Mouse (Mus musculus) heart, embryonic 16.5 days (tissue): ENCODE measurements around the gene Klhl10. TPM values are rescaled to one million over a fixed set of nuclear protein-coding genes. Genes with fewer than 3 reads are reported as not detected.

Experiments
- ATAC-seq: fragments of 200-750 bp; cut with Nextera tagmentation; replicated peaks from 2 replicates; pipeline ENCODE4 v1.8.0; 2017; ENCODE audit warnings: moderate number of reproducible peaks; ENCODE audit not compliant: insufficient read depth, low FRiP score; ENCODE audit errors: extremely low read depth
- H3K27ac ChIP-seq: fragments of 300-500 bp; sonication (generic); 2 replicates; pipeline ENCODE4 v1.5.1; 2014; ENCODE audit warnings: mild to moderate bottlenecking, low read length, control low read depth, moderate library complexity
- H3K27me3 ChIP-seq: fragments of 300-500 bp; sonication (generic); 2 replicates; pipeline ENCODE4 v1.6.1; 2014; ENCODE audit warnings: low read length, mixed read lengths; ENCODE audit not compliant: control insufficient read depth, insufficient read depth
- H3K36me3 ChIP-seq: fragments of 300-500 bp; sonication (generic); 2 replicates; pipeline ENCODE4 v1.6.1; 2014; ENCODE audit not compliant: control insufficient read depth, insufficient read depth
- H3K4me1 ChIP-seq: fragments of 300-500 bp; sonication (generic); 2 replicates; pipeline ENCODE4 v1.6.1; 2014; ENCODE audit warnings: low read length, mixed read lengths; ENCODE audit not compliant: control insufficient read depth, insufficient read depth
- H3K4me2 ChIP-seq: fragments of 300-500 bp; sonication (generic); 2 replicates; pipeline ENCODE4 v1.6.1; 2014; ENCODE audit warnings: low read depth, mild to moderate bottlenecking, control low read depth, low read length
- H3K4me3 ChIP-seq: fragments of 300-500 bp; sonication (generic); 2 replicates; pipeline ENCODE4 v1.5.1; 2014; ENCODE audit warnings: mild to moderate bottlenecking, control low read depth, low read length
- H3K9ac ChIP-seq: fragments of 300-500 bp; sonication (generic); 2 replicates; pipeline ENCODE4 v1.6.1; 2014; ENCODE audit warnings: low read length, control low read depth
- H3K9me3 ChIP-seq: fragments of 300-500 bp; sonication (generic); replicated peaks from 2 replicates; pipeline ENCODE4 v1.6.1; 2016; ENCODE audit warnings: low read length; ENCODE audit not compliant: control insufficient read depth
- WGBS: fragments of 180-500 bp; shearing (Covaris S2); extraction: QIAGEN DNeasy Blood & Tissue Kit; methylation state at CpG from one replicate; pipeline ENCODE4 v1.1.7; 2014; 5-methylcytosine and 5-hydroxymethylcytosine counted together
- polyA plus RNA-seq: library from polyadenylated mRNA; unstranded; fragments of >200 nt; fragmentation: Nextera tagmentation; extraction: Ambion mirVana; gene quantifications from 2 replicates; pipeline ENCODE4 v1.2.1, GENCODE M21; 2015

Klhl10 gene
- 0.29 and 0.47 TPM in 2 replicates for polyA plus RNA-seq

DNA sequence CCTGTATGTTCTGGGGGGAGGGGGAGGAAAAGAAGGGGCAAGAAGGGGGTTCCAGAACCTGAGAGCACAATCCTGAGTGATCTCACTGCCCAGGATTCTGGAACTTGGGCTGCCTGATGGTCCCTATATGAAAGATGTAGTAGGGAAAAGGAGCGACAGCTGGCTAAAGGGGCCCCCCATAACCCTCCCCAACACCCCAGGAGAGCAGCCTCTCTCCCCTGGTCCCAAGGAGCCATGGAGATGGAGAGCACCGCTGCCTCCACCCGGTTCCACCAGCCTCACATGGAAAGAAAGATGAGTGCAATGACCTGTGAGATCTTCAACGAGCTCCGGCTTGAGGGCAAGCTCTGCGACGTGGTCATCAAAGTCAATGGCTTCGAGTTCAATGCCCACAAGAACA, at the start of gene Klhl10, which contains the start of gene Nt5c3b:
Gene Klhl10 (plus strand): TSS at position 121 of the 400 bp plus-strand sequence.
Gene Nt5c3b (minus strand): TSS at position 12 of the 400 bp plus-strand sequence.
- peak within 1 kb of the TSS; percentile 91 for H3K4me3 ChIP-seq
- no peak for ATAC-seq
- peak within 1 kb of the TSS; percentile 95 for H3K9ac ChIP-seq
- no peaks in the 10 kb centered on the region for H3K9me3 ChIP-seq
- 81% methylated on average over 8 of the region's 8 CpGs for WGBS
- peaks cover 7% of the 10 kb centered on the region for H3K36me3 ChIP-seq
- H3K4me1 ChIP-seq: peaks cover 15% of the 10 kb centered on the region
- no peaks in the 10 kb centered on the region for H3K27me3 ChIP-seq
- peak within 1 kb of the TSS; percentile 61 for H3K27ac ChIP-seq
- H3K4me2 ChIP-seq: peak within 1 kb of the TSS; percentile 75

GRCm38 (mm10) chr11:100392958-100393357, 48.8 kb upstream of the Klhl10 start:
- peak overlapping the region; percentile 45 for H3K27ac ChIP-seq
- 69% methylated on average over 5 of the region's 5 CpGs for WGBS

DNA sequence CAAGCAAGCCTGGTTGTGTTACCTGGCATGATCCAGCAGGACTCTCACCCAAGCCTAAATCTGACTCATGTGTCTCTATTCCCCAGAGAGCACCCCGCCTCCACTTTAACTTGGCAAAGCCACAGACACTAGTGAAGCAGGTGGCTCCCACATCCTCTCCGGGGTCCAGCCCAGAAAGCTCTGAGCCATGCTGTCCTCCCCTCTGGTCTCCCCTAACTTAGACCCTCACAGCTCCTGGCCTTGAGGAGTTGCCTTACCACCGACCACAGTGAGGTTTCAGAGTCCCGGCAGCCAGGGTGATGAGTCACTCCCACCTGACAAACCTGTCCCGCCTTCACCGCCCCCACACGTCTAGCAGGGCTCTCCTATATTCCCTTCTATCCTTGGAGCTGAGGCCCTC, 48.0 kb upstream of the Klhl10 start:
- Histone ChIP-seq H3K36me3 (no peaks in the 10 kb centered on the region), H3K4me3 (no peak overlapping the region), H3K27ac (0 out of 2 replicates have a peak overlapping the region, but pooled peaks have one; percentile 7), H3K9me3 (no peaks in the 10 kb centered on the region), H3K4me2 (peak overlapping the region; percentile 35; the same call in 1 of the 2 replicates), H3K9ac (peak overlapping the region; percentile 41; the same call in 1 of the 2 replicates), H3K27me3 (no peaks in the 10 kb centered on the region), H3K4me1 (peaks cover 75% of the 10 kb centered on the region)
- no peak for ATAC-seq
- WGBS: 39% methylated on average over 7 of the region's 7 CpGs

More at GRCm38 (mm10) chr11:100392958-100393357, 48.8 kb upstream of the Klhl10 start:
- no peak for ATAC-seq
- peak overlapping the region; percentile 14; the same call in 1 of the 2 replicates for H3K9ac ChIP-seq
- H3K4me2 ChIP-seq: no peak overlapping the region
- H3K9me3 ChIP-seq: no peaks in the 10 kb centered on the region
- H3K4me3 ChIP-seq: no peak overlapping the region
- H3K4me1 ChIP-seq: peaks cover 80% of the 10 kb centered on the region
- H3K36me3 ChIP-seq: no peaks in the 10 kb centered on the region
- no peaks in the 10 kb centered on the region for H3K27me3 ChIP-seq

GRCm38 (mm10) chr11:100394353-100395074, 47.2 kb upstream of the Klhl10 start:
- H3K27ac ChIP-seq: peak overlapping the region; percentile 89
- 57% methylated on average over 5 of the region's 5 CpGs for WGBS
- H3K27me3 ChIP-seq: no peaks in the 10 kb centered on the region
- H3K36me3 ChIP-seq: no peaks in the 10 kb centered on the region
- peaks cover 68% of the 10 kb centered on the region for H3K4me1 ChIP-seq
- peak overlapping the region; percentile 76 for H3K4me3 ChIP-seq
- H3K9ac ChIP-seq: peak overlapping the region; percentile 88
- H3K4me2 ChIP-seq: peak overlapping the region; percentile 81
- no peaks in the 10 kb centered on the region for H3K9me3 ChIP-seq
- ATAC-seq: no peak

DNA sequence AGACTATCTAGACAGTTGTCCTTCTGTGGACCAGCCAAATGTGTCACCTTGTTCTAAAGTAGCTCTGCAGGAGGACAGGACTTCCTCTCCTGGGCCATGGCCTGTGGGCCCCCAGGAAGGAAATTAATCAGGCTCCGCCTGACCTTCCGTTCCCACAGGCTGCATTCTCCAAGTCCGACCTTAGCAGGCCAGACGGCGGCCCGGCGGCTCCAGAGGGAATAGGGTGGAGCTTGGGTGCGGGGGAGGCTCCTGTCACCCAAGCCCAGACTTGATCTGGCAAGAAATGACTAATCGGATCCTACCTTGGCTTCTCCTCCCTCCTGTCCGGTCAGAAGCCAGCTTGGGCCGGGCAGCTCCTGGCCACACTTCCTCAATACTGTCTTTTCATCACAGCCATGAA, 46.5 kb upstream of the Klhl10 start:
- Histone ChIP-seq H3K27ac (peak overlapping the region; percentile 89), H3K4me2 (peak overlapping the region; percentile 81), H3K36me3 (no peaks in the 10 kb centered on the region), H3K27me3 (no peaks in the 10 kb centered on the region), H3K4me3 (peak overlapping the region; percentile 76), H3K9ac (peak overlapping the region; percentile 88), H3K4me1 (peaks cover 68% of the 10 kb centered on the region), H3K9me3 (no peaks in the 10 kb centered on the region)
- no peak for ATAC-seq
- 10% methylated on average over 11 of the region's 11 CpGs for WGBS

DNA sequence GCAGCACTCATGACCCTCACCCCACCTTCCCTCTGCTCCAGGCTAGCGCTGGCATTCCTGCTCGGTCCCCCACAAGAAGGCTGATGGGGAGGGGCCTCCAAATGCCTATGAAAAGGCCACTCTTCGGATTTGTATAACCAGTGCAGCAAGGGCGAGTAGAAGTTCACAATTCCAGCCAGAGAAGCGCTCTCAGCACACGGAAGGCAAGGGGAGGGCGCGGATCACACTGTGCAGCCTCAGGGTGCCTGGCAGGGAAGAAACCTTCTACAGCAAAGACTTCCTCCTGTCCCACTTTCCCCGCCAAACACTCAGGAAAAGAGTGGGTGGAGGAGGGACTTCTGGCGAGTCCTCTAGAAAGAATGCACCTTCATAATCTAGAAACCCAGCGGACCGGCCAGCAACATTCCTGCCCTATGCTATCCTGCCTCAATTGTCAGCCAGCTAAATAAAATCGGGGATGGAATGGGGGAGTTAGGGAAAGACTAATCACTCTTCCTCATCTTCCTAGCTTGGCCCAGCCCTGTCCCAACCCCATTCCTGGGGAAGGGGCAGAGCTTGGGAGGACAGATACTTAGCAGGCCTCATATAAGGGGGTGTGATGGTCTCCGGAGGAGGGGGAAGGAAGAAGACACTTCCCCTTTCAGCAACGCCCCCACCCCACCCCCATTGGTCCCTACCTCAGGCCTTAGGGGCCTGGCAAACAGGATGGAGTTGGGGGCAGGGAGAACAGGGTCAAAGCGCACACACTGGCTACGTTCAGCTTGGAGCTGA, 45.7 kb upstream of the Klhl10 start:
- H3K4me3 ChIP-seq: peak overlapping the region; percentile 76
- H3K27ac ChIP-seq: peak overlapping the region; percentile 89
- no peaks in the 10 kb centered on the region for H3K9me3 ChIP-seq
- no peaks in the 10 kb centered on the region for H3K36me3 ChIP-seq
- no peaks in the 10 kb centered on the region for H3K27me3 ChIP-seq
- ATAC-seq: no peak
- H3K4me1 ChIP-seq: peaks cover 67% of the 10 kb centered on the region
- H3K4me2 ChIP-seq: peak overlapping the region; percentile 81
- WGBS: 9% methylated on average over 17 of the region's 17 CpGs
- peak overlapping the region; percentile 88 for H3K9ac ChIP-seq

DNA sequence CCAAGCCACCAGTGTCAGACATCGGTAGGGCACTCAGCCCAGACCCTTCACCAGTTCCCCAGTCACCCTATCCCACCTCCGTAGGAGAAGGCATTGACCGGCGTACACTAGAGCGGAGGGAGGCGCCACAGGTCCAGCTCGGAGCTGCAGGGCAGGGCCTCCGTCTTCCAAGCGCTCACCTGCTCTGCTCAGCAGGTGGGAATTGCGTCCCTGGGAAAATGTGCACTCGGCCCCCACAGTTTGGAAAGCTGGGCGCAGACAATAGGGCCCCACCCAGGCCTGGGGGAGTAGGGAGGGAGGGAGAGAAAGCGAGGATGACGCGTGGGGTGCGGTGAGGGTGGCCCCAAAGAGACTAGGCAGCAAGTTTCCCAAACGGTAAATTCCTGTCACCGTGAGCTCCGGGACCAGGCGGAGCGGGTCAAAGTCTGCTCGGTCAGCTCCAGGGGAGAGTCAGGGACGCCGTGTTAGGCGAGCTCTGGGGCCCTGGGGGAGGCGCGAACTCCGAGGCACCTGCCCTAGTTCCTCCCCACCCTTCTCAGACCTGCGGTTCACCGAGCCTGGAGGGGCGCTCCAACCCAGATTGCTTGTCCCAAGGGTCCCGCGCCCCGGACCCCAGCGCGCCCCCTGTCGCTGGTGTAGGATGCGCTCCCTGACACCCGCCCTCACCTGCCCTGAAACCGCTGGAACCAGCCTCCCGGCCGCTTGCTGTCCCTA, 44.7 kb upstream of the Klhl10 start:
- no peaks in the 10 kb centered on the region for H3K36me3 ChIP-seq
- no peaks in the 10 kb centered on the region for H3K27me3 ChIP-seq
- peak overlapping the region; percentile 89 for H3K27ac ChIP-seq
- H3K4me1 ChIP-seq: peaks cover 66% of the 10 kb centered on the region
- no peaks in the 10 kb centered on the region for H3K9me3 ChIP-seq
- 1% methylated on average over 42 of the region's 42 CpGs for WGBS
- peak overlapping the region; percentile 76 for H3K4me3 ChIP-seq
- H3K4me2 ChIP-seq: peak overlapping the region; percentile 81
- H3K9ac ChIP-seq: peak overlapping the region; percentile 88
- ATAC-seq: peak; percentile 12

- Histone ChIP-seq H3K27me3 (no peaks in the 10 kb centered on the region), H3K4me3 (peak within 1 kb of the TSS; percentile 76), H3K4me2 (peak within 1 kb of the TSS; percentile 81), H3K4me1 (peaks cover 67% of the 10 kb centered on the region), H3K27ac (peak within 1 kb of the TSS; percentile 89), H3K36me3 (no peaks in the 10 kb centered on the region), H3K9me3 (no peaks in the 10 kb centered on the region), H3K9ac (peak within 1 kb of the TSS; percentile 88)
- 2% methylated on average over 37 of the region's 37 CpGs for WGBS
- ATAC-seq: peak; percentile 95
These were observed 43.9 kb upstream of the Klhl10 start, which contains the start of gene Jup for GRCm38 (mm10) chr11:100397600-100398389. Gene Jup (minus strand): TSS chr11:100397763.
